Mouse (Mus musculus) ES-Bruce4 (cell line): ENCODE results near the gene Ptpdc1.

Experiments
- CTCF ChIP-seq: IDR thresholded peaks from one replicate; pipeline ENCODE4 v1.8.1; 2011; ENCODE audit warnings: low read depth, low read length
- EP300 ChIP-seq: IDR thresholded peaks from 2 replicates; pipeline ENCODE4 v1.6.1; 2011; ENCODE audit warnings: low read depth, low read length; ENCODE audit not compliant: insufficient read depth
- POLR2A ChIP-seq: IDR thresholded peaks from one replicate; pipeline ENCODE4 v1.8.1; 2011; ENCODE audit warnings: low read length; ENCODE audit not compliant: insufficient read depth

- TF ChIP-seq CTCF, result no peak
- no peak for TF ChIP-seq EP300
- TF ChIP-seq POLR2A, result no peak
Measured at GRCm38 (mm10) chr13:48657791-48658190, 32.3 kb upstream of the Ptpdc1 start.
